In genomic region chr2:19599801-19600200, GRCm38 (mm10) we compare ENCODE assay signal across 25 mouse cellular contexts. TPM values are rescaled to one million over a fixed set of nuclear protein-coding genes. Genes with fewer than 3 reads are reported as not detected.
DNase-seq lines count a peak whose midpoint lies in the region; TF ChIP-seq lines count a peak whose summit lies in the region.
"Had no signal": no experiment of that assay in that cellular context is flagged by ENCODE, and none has a peak within 500 bp of the region (broad histone marks: within the 10 kb centered on the region; RNA-seq: fewer than 3 reads in every experiment).

No protein-coding gene starts in this region.

- H3K4me1 ChIP-seq in cortical plate, adult 2 months (ENCODE audit: control insufficient read depth, insufficient read depth, low read length), result peaks cover 4% of the 10 kb centered on the region; the same call in 1 of the 2 replicates
- H3K4me1 ChIP-seq in heart, adult 2 months (ENCODE audit: control insufficient read depth, insufficient read depth, low read length), result no peaks in the 10 kb centered on the region; the same call in 1 of the 2 replicates
- H3K4me1 ChIP-seq: embryonic facial prominence, embryonic 10.5 days; forebrain, embryonic 13.5 days; heart, embryonic 10.5 days; hindbrain, embryonic 13.5 days had no signal

- intact Hi-C loops in left cerebral cortex, adult 2 months (cut with DNase I), result loop anchor here (5.0 kb wide), 1 partner anchor 58 kb away; the partner anchor contains the start of gene Otud1
- intact Hi-C loops in left cerebral cortex, postnatal 36 days (cut with DNase I), result loop anchor here (5.0 kb wide), 1 partner anchor 58 kb away; the partner anchor contains the start of gene Otud1
- intact Hi-C loops in heart, adult 2 months (cut with DNase I), result no loop called here

- peak overlapping the region; percentile 76 for H3K27ac ChIP-seq in left cerebral cortex, adult 2 months
- H3K27ac ChIP-seq in cortical plate, adult 2 months (ENCODE audit: insufficient read depth, low read length), result peak overlapping the region; percentile 79; the same call in 1 of the 2 replicates
- H3K27ac ChIP-seq in heart, adult 2 months, result no peak overlapping the region
- H3K27ac ChIP-seq: embryonic facial prominence, embryonic 10.5 days; forebrain, embryonic 13.5 days; heart, embryonic 10.5 days; hindbrain, embryonic 13.5 days; hindbrain, postnatal 0 days had no signal

- TF ChIP-seq EP300 in heart, adult 2 months (IDR thresholded peaks at IDR 0.05; ENCODE audit: insufficient read depth, low read depth, low read length), result no peak

- no peak overlapping the region for H3K9ac ChIP-seq in heart, adult 2 months (ENCODE audit: low read depth, low read length)
- H3K9ac ChIP-seq: forebrain, embryonic 13.5 days; forebrain, postnatal 0 days; hindbrain, embryonic 13.5 days had no signal

- WGBS in heart, adult 2 months, result 75% methylated on average over 5 of the region's 5 CpGs

- no peak for TF ChIP-seq CTCF in left cerebral cortex, adult 2 months (IDR thresholded peaks at IDR 0.05)
- no peak for TF ChIP-seq CTCF in cortical plate, adult 2 months (IDR thresholded peaks at IDR 0.05; ENCODE audit: extremely low read depth, insufficient read depth, low read length)
- TF ChIP-seq CTCF in heart, adult 2 months (IDR thresholded peaks at IDR 0.05), result no peak

- no peak for TF ChIP-seq POLR2A in cortical plate, adult 2 months (IDR thresholded peaks at IDR 0.05; ENCODE audit: extremely low read depth, insufficient read depth, low read length)
- no peak for TF ChIP-seq POLR2A in heart, adult 2 months (IDR thresholded peaks at IDR 0.05; ENCODE audit: insufficient read depth, low read depth, low read length)

- H3K79me2 ChIP-seq in heart, adult 2 months (replicated peaks; ENCODE audit: control insufficient read depth, insufficient read depth, low read length), result no peaks in the 10 kb centered on the region

- H3K4me3 ChIP-seq in left cerebral cortex, adult 2 months, result no peak overlapping the region
- H3K4me3 ChIP-seq in cortical plate, adult 2 months (ENCODE audit: insufficient read depth, low read length), result no peak overlapping the region
- no peak overlapping the region for H3K4me3 ChIP-seq in heart, adult 2 months
- H3K4me3 ChIP-seq: embryonic facial prominence, embryonic 10.5 days; forebrain, embryonic 13.5 days; heart, embryonic 10.5 days; hindbrain, embryonic 13.5 days had no signal

- no peaks in the 10 kb centered on the region for H3K27me3 ChIP-seq in heart, adult 2 months (ENCODE audit: control insufficient read depth, insufficient read depth, low read length)
- H3K27me3 ChIP-seq: forebrain, embryonic 13.5 days; hindbrain, embryonic 13.5 days had no signal

- peak; percentile 21 to 32 for DNase-seq in frontal cortex, postnatal 36 days (ENCODE audit: low spot score in 2 of 2)
- DNase-seq in frontal cortex, postnatal 25 days (ENCODE audit: low spot score in 2 of 2), result no peak
- DNase-seq in left cerebral cortex, adult 2 months (ENCODE audit: extremely low spot score in 1 of 2, low spot score in 2 of 2), result no peak
- no peak for DNase-seq in left cerebral cortex, postnatal 36 days (ENCODE audit: low spot score in 2 of 2)
- peak; percentile 3 to 4 for DNase-seq in spleen, postnatal 36 days (ENCODE audit: low spot score in 2 of 2)
- no peak for DNase-seq in spleen, postnatal 14 days (ENCODE audit: low spot score in 2 of 2)
- DNase-seq in heart, adult 2 months, result no peak
- DNase-seq: adrenal gland, postnatal 14 days; cerebellum, adult 18-20 months; cerebellum, adult 9-11 months; cerebellum, postnatal 36 days; forebrain, postnatal 0 days; gastrocnemius, postnatal 25 days; heart, postnatal 10 days had no signal

- H3K36me3 ChIP-seq in heart, adult 2 months (ENCODE audit: control insufficient read depth, insufficient read depth, low read length), result peaks cover 2% of the 10 kb centered on the region; the same call in 1 of the 2 replicates
- H3K36me3 ChIP-seq: embryonic facial prominence, embryonic 10.5 days; heart, embryonic 10.5 days; hindbrain, embryonic 13.5 days had no signal

RNA-seq across cellular contexts. Expression of gene 4921504E06Rik, which starts 46.1 kb away (rescaled TPM):
- total RNA-seq in left cerebral cortex, adult 2 months (2021), result not detected
- not detected for total RNA-seq in left cerebral cortex, postnatal 36 days (2021)
- polyA plus RNA-seq in cortical plate, adult 2 months (2012; rRNA removed), result 0.08 TPM in 1 of 2 replicates, not detected in the other
- total RNA-seq in heart, adult 2 months (2021), result not detected
- polyA plus RNA-seq in heart, adult 2 months (2012; rRNA removed), result not detected in 2 replicates
- total RNA-seq: adrenal gland, postnatal 14 days; forebrain, postnatal 0 days; gastrocnemius, adult 18-20 months; gastrocnemius, postnatal 25 days; granulocyte monocyte progenitor cell, adult 5-6 weeks; heart, postnatal 10 days; hematopoietic stem cell, adult 5-6 weeks; hindbrain, postnatal 0 days; MEL had no signal
- polyA plus RNA-seq: C2C12; embryonic facial prominence, embryonic 10.5 days; forebrain, embryonic 13.5 days; forebrain, postnatal 0 days; heart, embryonic 10.5 days had no signal

RNA-seq across cellular contexts. Expression of gene Otud1, which starts 57.8 kb away (rescaled TPM):
- 10 to 100 TPM; 27.4 to 27.8 TPM for total RNA-seq in left cerebral cortex, adult 2 months (2021)
- total RNA-seq in left cerebral cortex, postnatal 36 days (2021), result 10 to 100 TPM; 23.4 to 30.0 TPM
- polyA plus RNA-seq in cortical plate, adult 2 months (2012; rRNA removed), result 10.3 and 12.5 TPM in 2 replicates
- 10 to 100 TPM; 22.6 to 27.6 TPM for total RNA-seq in heart, adult 2 months (2021)
- 5.0 and 5.7 TPM in 2 replicates for polyA plus RNA-seq in heart, adult 2 months (2012; rRNA removed)

Comparison
In these comparisons a context has a peak if more than half of its experiments do, and no peak if none do; other contexts are left out.
1. DNase-seq: peak in frontal cortex, postnatal 36 days (2 of 2) and spleen, postnatal 36 days (2 of 2); none in frontal cortex, postnatal 25 days (0 of 2), left cerebral cortex, adult 2 months (0 of 2), left cerebral cortex, postnatal 36 days (0 of 2), spleen, postnatal 14 days (0 of 2) and heart, adult 2 months (0 of 2).